Mouse (Mus musculus) liver, postnatal 0 days (tissue): ENCODE measurements around the gene Supt5.

Experiments used
- CTCF ChIP-seq: sonication (generic); IDR thresholded peaks from 2 replicates; pipeline ENCODE4 v1.5.1; 2016; ENCODE audit warnings: antibody characterized with exemption, low read depth
- EP300 ChIP-seq: IDR thresholded peaks from 2 replicates; pipeline ENCODE4 v1.6.1; 2016; ENCODE audit warnings: antibody characterized with exemption, low read depth, mild to moderate bottlenecking

- TF ChIP-seq CTCF (no peak), EP300 (peak; percentile 86)
Observed at GRCm38 (mm10) chr7:28382981-28383396, 44.4 kb upstream of the Supt5 start.
